Mouse (Mus musculus): ENCODE measurements around the gene Ppp3ca. TPM values are rescaled to one million over a fixed set of nuclear protein-coding genes. Genes with fewer than 3 reads are reported as not detected.

Ppp3ca gene
- polyA plus RNA-seq, 1 experiment, result 25.3 TPM

DNA sequence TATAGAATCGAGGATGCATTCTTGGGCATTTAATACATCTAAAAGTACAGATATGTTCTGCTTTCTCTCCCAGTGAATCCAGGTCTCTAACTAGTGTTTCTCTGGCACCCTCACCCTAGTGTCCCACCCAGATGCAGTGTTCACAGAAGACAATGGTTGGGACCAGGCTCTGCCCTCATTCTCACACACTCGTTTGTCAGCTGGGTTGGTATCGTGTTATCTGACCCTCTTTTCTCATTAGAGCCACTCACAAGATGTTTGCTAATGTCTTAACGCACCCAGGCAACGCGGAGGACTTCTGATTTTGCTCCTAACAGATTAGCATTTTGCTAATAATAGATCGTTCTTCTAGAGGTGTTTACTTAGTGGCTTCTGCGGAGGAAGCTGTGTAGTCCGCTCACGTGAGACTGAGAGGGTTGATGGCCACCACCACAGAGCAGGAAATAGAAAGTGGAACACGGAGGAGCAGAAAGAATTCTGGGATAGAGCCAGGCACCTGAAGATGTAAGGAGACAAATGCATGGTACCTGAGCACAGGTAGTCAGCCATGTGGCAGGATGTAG is 30.6 kb downstream of the Ppp3ca start:
- WGBS, result 15% methylated on average over 11 of the region's 11 CpGs
- Histone ChIP-seq H3K36me3 (ENCODE audit: control insufficient read depth, insufficient read depth, low read length) (no peaks in the 10 kb centered on the region; the same call in 1 of the 2 replicates), H3K27ac (ENCODE audit: insufficient read depth, low read depth, low read length) (no peak overlapping the region), H3K4me3 (ENCODE audit: low read depth, low read length) (no peak overlapping the region), H3K27me3 (ENCODE audit: control insufficient read depth, insufficient read depth, low read length) (no peaks in the 10 kb centered on the region), H3K4me1 (ENCODE audit: control insufficient read depth, insufficient read depth, insufficient read length, low read length) (peaks cover 10% of the 10 kb centered on the region)
- no peak for TF ChIP-seq POLR2A (IDR thresholded peaks at IDR 0.05; ENCODE audit: low read depth, low read length)
- no peak for TF ChIP-seq CTCF (IDR thresholded peaks at IDR 0.05; ENCODE audit: extremely low read depth, insufficient read length, insufficient replicate concordance, low read depth, low read length)

DNA sequence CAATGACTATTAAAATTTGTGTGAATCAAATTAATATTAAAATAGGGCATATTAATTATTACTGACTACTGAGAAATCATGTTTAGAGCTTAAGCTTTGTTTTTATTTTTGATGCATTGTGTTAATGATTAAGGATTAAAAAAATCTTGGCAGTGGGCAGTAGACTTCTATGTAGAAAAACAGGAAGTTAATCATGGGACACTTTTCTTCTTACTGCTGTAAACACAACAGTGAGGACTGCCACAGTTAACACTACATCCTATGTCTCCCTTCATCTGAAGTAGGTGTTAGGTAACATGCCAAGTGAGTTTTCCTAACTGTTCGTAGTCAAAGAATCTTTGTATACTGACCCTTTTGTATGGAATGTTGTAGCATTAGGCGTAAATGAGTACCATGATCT is 32.9 kb downstream of the Ppp3ca start:
- WGBS, result 86% methylated on average over 2 of the region's 2 CpGs
- Histone ChIP-seq H3K4me3 (ENCODE audit: low read depth, low read length) (no peak overlapping the region), H3K27ac (ENCODE audit: insufficient read depth, low read depth, low read length) (no peak overlapping the region), H3K27me3 (ENCODE audit: control insufficient read depth, insufficient read depth, low read length) (no peaks in the 10 kb centered on the region), H3K4me1 (ENCODE audit: control insufficient read depth, insufficient read depth, insufficient read length, low read length) (peaks cover 14% of the 10 kb centered on the region), H3K36me3 (ENCODE audit: control insufficient read depth, insufficient read depth, low read length) (no peaks in the 10 kb centered on the region; the same call in 1 of the 2 replicates)
- TF ChIP-seq CTCF (IDR thresholded peaks at IDR 0.05; ENCODE audit: extremely low read depth, insufficient read length, insufficient replicate concordance, low read depth, low read length), result no peak
- TF ChIP-seq POLR2A (IDR thresholded peaks at IDR 0.05; ENCODE audit: low read depth, low read length), result no peak

DNA sequence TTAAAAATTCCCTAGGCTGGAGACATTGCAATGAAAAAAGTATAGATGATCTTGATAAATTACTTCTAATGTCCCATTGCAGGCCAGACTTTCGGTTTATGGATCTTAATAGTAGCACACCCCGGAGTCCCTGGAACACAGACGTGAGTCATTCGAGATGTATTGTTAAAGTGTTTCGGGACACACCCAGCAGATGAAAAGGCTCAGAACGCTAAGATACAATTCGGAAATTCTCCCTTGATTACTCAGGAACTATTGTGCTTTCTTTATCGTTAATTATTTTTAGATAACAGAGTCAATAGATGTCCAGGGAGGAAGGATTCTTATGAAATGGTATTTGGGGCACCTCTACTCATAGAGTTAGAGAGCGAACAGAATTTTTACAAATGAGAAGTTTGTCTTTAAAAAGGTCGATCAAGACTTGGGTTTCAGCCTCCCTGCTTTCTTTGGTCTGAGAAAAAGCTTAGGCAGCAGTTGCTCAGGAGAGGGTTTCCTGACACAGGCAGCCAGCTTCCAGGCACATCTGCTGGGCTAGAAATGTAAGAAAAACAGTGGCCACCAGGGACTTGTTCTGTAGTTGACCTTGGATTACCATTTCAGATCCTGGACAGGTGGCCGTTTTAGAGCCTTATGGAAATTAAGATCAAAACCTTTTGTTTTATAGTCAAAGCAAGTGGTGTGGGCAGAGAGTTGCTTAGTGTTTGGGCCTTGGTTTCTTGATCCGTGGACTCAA is 34.8 kb downstream of the Ppp3ca start:
- H3K4me3 ChIP-seq (ENCODE audit: low read depth, low read length), result no peak overlapping the region
- no peak for TF ChIP-seq POLR2A (IDR thresholded peaks at IDR 0.05; ENCODE audit: low read depth, low read length)
- TF ChIP-seq CTCF (IDR thresholded peaks at IDR 0.05; ENCODE audit: extremely low read depth, insufficient read length, insufficient replicate concordance, low read depth, low read length), result no peak
- H3K27ac ChIP-seq (ENCODE audit: insufficient read depth, low read depth, low read length), result no peak overlapping the region
- H3K27me3 ChIP-seq (ENCODE audit: control insufficient read depth, insufficient read depth, low read length), result no peaks in the 10 kb centered on the region
- peaks cover 11% of the 10 kb centered on the region; the same call in 1 of the 2 replicates for H3K4me1 ChIP-seq (ENCODE audit: control insufficient read depth, insufficient read depth, insufficient read length, low read length)
- no peaks in the 10 kb centered on the region for H3K36me3 ChIP-seq (ENCODE audit: control insufficient read depth, insufficient read depth, low read length)
- 35% methylated on average over 12 of the region's 12 CpGs for WGBS

DNA sequence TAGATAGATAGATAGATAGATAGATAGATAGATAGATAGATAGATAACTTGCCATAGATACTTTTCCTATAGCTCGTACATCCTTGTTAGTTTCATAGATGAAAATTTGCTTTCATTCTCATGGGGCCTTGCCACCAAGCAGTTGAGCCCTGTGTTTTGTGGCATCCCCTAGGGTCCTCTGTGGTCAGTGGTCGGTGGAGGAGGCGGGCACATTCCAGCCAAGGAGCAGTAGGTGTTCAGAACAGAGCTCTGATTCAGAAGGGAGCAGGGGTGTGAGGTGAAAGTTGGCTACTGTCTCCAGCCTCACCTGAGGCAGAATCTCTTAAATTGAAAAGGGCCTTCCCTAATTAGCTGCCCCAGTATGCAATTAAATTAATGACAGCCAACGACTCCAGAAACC is 36.1 kb downstream of the Ppp3ca start:
- no peak for TF ChIP-seq POLR2A (IDR thresholded peaks at IDR 0.05; ENCODE audit: low read depth, low read length)
- no peak for TF ChIP-seq CTCF (IDR thresholded peaks at IDR 0.05; ENCODE audit: extremely low read depth, insufficient read length, insufficient replicate concordance, low read depth, low read length)
- Histone ChIP-seq H3K27me3 (ENCODE audit: control insufficient read depth, insufficient read depth, low read length) (no peaks in the 10 kb centered on the region), H3K27ac (ENCODE audit: insufficient read depth, low read depth, low read length) (no peak overlapping the region), H3K4me3 (ENCODE audit: low read depth, low read length) (no peak overlapping the region), H3K4me1 (ENCODE audit: control insufficient read depth, insufficient read depth, insufficient read length, low read length) (peaks cover 13% of the 10 kb centered on the region; the same call in 1 of the 2 replicates), H3K36me3 (ENCODE audit: control insufficient read depth, insufficient read depth, low read length) (no peaks in the 10 kb centered on the region)
- 84% methylated on average over 4 of the region's 4 CpGs for WGBS

DNA sequence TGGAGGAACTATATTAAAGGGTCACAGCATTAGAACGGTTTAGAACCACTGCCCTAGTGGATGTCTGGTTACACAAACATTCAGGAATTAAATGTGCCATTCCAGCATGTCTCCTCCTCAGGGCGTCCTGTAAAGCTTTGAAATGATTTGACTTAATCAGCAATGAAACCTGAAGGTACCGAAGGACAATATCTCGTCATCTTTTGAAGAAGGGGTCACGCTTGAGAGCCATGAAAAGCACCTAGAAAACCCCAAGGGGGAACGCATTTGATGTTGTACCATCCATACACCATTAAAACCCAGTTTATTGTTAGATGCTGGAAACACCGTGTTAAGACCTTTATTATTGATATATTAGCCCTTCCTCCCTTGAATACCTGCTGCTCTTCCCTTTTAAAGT is 36.8 kb downstream of the Ppp3ca start:
- H3K36me3 ChIP-seq (ENCODE audit: control insufficient read depth, insufficient read depth, low read length), result no peaks in the 10 kb centered on the region
- no peak overlapping the region for H3K27ac ChIP-seq (ENCODE audit: insufficient read depth, low read depth, low read length)
- TF ChIP-seq CTCF (IDR thresholded peaks at IDR 0.05; ENCODE audit: extremely low read depth, insufficient read length, insufficient replicate concordance, low read depth, low read length), result no peak
- no peak for TF ChIP-seq POLR2A (IDR thresholded peaks at IDR 0.05; ENCODE audit: low read depth, low read length)
- H3K4me1 ChIP-seq (ENCODE audit: control insufficient read depth, insufficient read depth, insufficient read length, low read length), result peaks cover 12% of the 10 kb centered on the region; the same call in 1 of the 2 replicates
- H3K4me3 ChIP-seq (ENCODE audit: low read depth, low read length), result no peak overlapping the region
- no peaks in the 10 kb centered on the region for H3K27me3 ChIP-seq (ENCODE audit: control insufficient read depth, insufficient read depth, low read length)
- 93% methylated on average over 7 of the region's 7 CpGs for WGBS

DNA sequence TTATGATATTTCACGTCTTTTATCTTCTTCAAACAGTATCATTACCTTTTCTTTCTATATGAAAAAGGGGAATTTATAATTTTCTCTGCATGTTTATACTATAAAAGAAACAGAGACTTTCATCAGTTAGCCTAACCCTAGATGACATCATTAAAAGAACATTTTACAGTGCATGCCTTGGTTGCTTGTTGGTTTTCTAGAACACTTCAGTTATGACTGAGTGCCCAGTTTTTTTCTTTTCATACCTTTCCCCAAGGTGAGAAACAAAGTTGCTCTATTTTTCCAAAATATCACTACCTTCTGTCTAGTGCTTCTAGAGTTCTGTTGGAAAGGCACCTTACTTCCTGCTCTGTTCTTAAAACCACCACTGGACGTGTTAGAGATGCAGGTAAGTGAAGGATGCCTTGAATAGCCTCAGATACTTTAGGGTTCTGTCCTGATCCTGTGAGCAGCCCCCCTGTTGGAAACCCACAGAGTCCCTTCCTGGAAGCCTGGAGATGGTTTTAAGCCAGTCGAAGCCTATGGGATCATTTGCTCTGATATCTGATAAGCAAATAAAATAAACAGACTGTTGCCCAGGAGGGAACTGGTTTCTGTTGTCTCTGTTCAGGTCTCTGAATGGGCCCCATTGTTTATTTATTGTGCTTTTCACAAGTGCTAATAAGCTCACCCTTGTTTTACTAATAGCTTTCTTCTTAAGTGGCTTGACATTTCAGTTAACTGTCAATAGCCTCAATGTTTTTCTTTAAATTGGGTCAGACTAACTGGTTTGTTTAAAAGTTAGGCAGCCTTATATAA is 37.5 kb downstream of the Ppp3ca start:
- TF ChIP-seq CTCF (IDR thresholded peaks at IDR 0.05; ENCODE audit: extremely low read depth, insufficient read length, insufficient replicate concordance, low read depth, low read length) (no peak), POLR2A (IDR thresholded peaks at IDR 0.05; ENCODE audit: low read depth, low read length) (no peak)
- Histone ChIP-seq H3K27me3 (ENCODE audit: control insufficient read depth, insufficient read depth, low read length) (no peaks in the 10 kb centered on the region), H3K4me1 (ENCODE audit: control insufficient read depth, insufficient read depth, insufficient read length, low read length) (peaks cover 12% of the 10 kb centered on the region; the same call in 1 of the 2 replicates), H3K4me3 (ENCODE audit: low read depth, low read length) (no peak overlapping the region), H3K27ac (ENCODE audit: insufficient read depth, low read depth, low read length) (no peak overlapping the region), H3K36me3 (ENCODE audit: control insufficient read depth, insufficient read depth, low read length) (no peaks in the 10 kb centered on the region)
- WGBS, result 50% methylated on average over 3 of the region's 3 CpGs

DNA sequence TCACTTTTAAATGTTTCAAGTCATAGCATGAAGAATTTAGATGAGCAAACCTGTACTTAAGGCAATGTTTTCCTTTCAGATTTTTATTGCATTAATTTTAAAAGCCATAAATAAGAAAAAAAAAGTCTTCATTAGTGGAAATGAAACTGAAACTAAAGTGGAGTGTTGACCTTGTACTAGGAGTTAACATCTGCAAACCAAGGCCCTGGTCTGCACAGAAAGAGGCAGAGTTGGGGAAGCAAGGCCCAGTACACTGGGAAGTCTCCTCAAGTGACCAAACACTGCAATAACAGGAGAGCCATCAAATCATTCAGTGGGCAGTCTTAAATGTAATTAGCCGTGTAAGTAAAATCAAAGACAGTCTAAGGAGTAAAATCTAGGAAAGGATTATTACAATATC is 38.3 kb downstream of the Ppp3ca start:
- no peak overlapping the region for H3K4me3 ChIP-seq (ENCODE audit: low read depth, low read length)
- H3K27ac ChIP-seq (ENCODE audit: insufficient read depth, low read depth, low read length), result no peak overlapping the region
- WGBS, result 7% methylated on average over 1 of the region's 1 CpGs
- TF ChIP-seq POLR2A (IDR thresholded peaks at IDR 0.05; ENCODE audit: low read depth, low read length) (no peak), CTCF (IDR thresholded peaks at IDR 0.05; ENCODE audit: extremely low read depth, insufficient read length, insufficient replicate concordance, low read depth, low read length) (no peak)
- H3K36me3 ChIP-seq (ENCODE audit: control insufficient read depth, insufficient read depth, low read length), result no peaks in the 10 kb centered on the region
- peaks cover 12% of the 10 kb centered on the region; the same call in 1 of the 2 replicates for H3K4me1 ChIP-seq (ENCODE audit: control insufficient read depth, insufficient read depth, insufficient read length, low read length)
- H3K27me3 ChIP-seq (ENCODE audit: control insufficient read depth, insufficient read depth, low read length), result no peaks in the 10 kb centered on the region

All from small intestine, adult 2 months (tissue).